Mouse (Mus musculus): ENCODE data around the gene Trnau1ap. TPM values are rescaled to one million over a fixed set of nuclear protein-coding genes. Genes with fewer than 3 reads are reported as not detected.
A peak's percentile ranks its signal among the peaks of the same experiment; 100 is the strongest.
"Not testable (repeated sequence)": the region's sequence is repeated elsewhere in the genome, so short reads cannot be mapped to it uniquely, and the experiment has no call there.

The Trnau1ap gene
- polyA plus RNA-seq, 1 experiment = 29.6 TPM

DNA sequence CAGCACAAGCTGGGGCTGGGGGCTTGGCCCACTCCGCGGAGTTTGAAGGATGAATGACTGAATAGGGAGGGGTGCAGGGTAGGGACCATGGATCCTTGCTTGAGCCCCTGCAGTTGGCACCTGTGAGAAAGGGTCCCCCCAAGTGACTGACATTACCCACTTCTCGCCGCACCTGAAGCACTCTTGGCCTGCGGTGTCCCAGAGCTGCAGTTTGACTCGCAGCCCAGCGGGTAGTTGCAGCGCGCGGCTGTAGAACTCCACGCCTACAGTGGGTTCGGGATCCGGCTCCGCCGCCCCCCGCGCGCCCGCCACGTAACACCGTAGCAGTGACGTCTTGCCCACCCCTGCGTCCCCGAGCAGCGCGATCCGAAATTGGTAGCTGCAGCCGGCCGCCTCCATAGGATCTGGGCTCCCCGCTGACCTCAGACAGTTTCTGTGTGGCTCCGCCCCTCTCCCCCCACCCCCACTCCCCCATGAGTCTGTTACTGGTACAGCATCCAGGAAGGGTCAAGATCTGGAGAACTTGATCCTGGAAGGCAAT lies 26.3 kb downstream of the Trnau1ap start, which contains the start of gene Rab42:
TSS of gene Rab42 (minus strand) at position 447 of the 541 bp plus-strand sequence.
- no peak for TF ChIP-seq CTCF (IDR thresholded peaks at IDR 0.05; ENCODE audit: borderline replicate concordance, insufficient read depth, low read length)
- peak; percentile 60; the same call in 1 of the 2 replicates for TF ChIP-seq POLR2A (IDR thresholded peaks at IDR 0.05; ENCODE audit: low read depth, low read length)
- Histone ChIP-seq H3K4me3 (ENCODE audit: insufficient read depth, low read length) (peak within 1 kb of the TSS; percentile 30), H3K27ac (ENCODE audit: insufficient read depth, low read length) (no peak within 1 kb of the TSS), H3K4me1 (ENCODE audit: control insufficient read depth, insufficient read depth, low read length) (no peaks in the 10 kb centered on the region)

DNA sequence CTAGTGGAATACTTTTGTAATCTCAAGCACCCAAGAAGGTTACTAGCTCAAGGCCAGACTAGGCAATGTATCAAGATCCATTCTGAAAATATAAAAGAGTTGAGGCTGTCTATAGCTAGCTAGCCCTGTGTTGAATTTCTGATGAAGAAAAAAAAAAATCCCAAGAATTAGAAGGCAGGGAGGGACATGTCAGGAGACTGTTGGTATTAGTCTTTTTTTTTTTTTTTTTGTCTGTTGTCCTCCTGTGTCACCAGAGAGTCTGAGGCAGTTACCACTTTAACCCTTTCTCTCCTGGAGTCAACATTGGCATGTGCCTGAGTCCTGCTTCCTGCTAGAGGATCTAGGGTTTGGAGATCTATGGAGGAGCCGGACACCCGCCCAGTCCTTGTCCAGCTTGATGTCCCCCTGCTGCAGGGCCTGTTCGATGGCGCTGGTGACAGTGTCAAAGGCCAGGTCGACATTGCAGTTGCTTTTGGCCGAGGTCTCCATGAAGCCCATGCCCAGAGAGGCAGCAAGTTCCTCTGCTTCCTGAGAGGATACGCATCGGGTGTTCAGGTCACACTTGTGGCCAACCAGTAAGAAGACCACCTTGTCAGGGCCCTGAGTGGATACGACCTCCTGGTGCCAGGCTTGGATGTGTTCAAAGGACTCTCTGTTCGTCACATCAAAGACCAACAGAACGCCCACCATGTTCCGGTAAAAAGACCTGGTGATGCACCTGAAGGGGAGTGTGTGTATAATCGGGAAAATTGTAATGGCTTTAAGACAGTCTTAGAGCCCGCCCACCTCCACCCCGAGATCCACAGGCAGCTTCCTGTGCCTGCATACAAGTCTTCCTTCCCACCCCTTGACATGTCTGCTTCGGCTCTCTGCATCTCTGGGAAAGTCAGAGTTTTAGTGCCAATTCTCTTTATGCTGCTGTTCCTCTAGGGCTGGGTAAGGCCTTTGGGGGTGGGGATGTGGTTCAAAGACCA lies 27.1 kb downstream of the Trnau1ap start:
- Histone ChIP-seq H3K4me1 (ENCODE audit: control insufficient read depth, insufficient read depth, low read length) (no peaks in the 10 kb centered on the region), H3K4me3 (ENCODE audit: insufficient read depth, low read length) (peak overlapping the region; percentile 30), H3K27ac (ENCODE audit: insufficient read depth, low read length) (no peak overlapping the region)
- TF ChIP-seq POLR2A (IDR thresholded peaks at IDR 0.05; ENCODE audit: low read depth, low read length) (0 out of 2 replicates have a peak, but pooled peaks have one; percentile 32), CTCF (IDR thresholded peaks at IDR 0.05; ENCODE audit: borderline replicate concordance, insufficient read depth, low read length) (no peak)

- Histone ChIP-seq H3K4me1 (ENCODE audit: control insufficient read depth, insufficient read depth, low read length) (no peaks in the 10 kb centered on the region), H3K4me3 (ENCODE audit: insufficient read depth, low read length) (no peak overlapping the region), H3K27ac (ENCODE audit: insufficient read depth, low read length) (no peak overlapping the region)
- no peak for TF ChIP-seq CTCF (IDR thresholded peaks at IDR 0.05; ENCODE audit: borderline replicate concordance, insufficient read depth, low read length)
- TF ChIP-seq POLR2A (IDR thresholded peaks at IDR 0.05; ENCODE audit: low read depth, low read length) = no peak
Measured at GRCm38 (mm10) chr4:132301486-132301885, 27.9 kb downstream of the Trnau1ap start.

- no peak for TF ChIP-seq POLR2A (IDR thresholded peaks at IDR 0.05; ENCODE audit: low read depth, low read length)
- no peak for TF ChIP-seq CTCF (IDR thresholded peaks at IDR 0.05; ENCODE audit: borderline replicate concordance, insufficient read depth, low read length)
- Histone ChIP-seq H3K4me1 (ENCODE audit: control insufficient read depth, insufficient read depth, low read length) (no peaks in the 10 kb centered on the region), H3K4me3 (ENCODE audit: insufficient read depth, low read length) (no peak overlapping the region), H3K27ac (ENCODE audit: insufficient read depth, low read length) (no peak overlapping the region)
Measured at GRCm38 (mm10) chr4:132299849-132300248, 29.5 kb downstream of the Trnau1ap start.

DNA sequence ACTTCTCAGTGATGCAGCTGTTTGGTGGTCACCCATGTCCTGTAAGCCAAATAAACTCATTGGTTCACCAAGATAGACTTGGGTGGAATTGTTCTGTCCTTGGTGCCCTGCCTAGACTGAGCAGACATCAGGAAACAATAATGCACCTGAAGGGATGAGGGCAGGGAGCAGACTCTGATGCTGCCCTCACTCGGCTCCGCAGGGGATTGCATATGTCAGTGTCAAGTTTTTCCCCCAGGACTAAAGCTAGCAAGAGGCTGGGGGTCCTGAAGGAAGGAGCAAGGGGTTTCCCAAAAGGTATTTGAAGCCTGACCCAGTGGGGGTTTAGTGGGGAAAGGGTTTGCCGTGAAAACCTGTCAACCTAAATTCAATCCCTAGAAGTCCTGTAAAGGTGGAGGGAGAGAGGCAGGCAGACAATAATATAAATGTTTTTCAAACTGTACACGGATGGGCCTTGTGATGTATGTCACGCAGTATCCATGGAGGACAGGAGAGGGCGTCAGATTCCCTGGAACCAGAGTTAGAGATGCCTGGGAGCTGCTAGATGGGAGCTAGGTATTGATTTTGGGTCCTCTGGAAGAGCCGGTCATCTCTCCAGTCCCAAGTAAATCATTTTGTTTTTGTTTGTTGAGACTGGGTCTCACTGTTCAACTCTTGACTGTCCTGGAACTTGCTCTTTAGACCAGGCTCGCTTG lies 33.5 kb downstream of the Trnau1ap start:
- Histone ChIP-seq H3K4me3 (ENCODE audit: insufficient read depth, low read length) (no peak overlapping the region), H3K4me1 (ENCODE audit: control insufficient read depth, insufficient read depth, low read length) (no peaks in the 10 kb centered on the region), H3K27ac (ENCODE audit: insufficient read depth, low read length) (no peak overlapping the region)
- TF ChIP-seq POLR2A (IDR thresholded peaks at IDR 0.05; ENCODE audit: low read depth, low read length) (no peak), CTCF (IDR thresholded peaks at IDR 0.05; ENCODE audit: borderline replicate concordance, insufficient read depth, low read length) (0 out of 2 replicates have a peak, but pooled peaks have one; percentile 4)

DNA sequence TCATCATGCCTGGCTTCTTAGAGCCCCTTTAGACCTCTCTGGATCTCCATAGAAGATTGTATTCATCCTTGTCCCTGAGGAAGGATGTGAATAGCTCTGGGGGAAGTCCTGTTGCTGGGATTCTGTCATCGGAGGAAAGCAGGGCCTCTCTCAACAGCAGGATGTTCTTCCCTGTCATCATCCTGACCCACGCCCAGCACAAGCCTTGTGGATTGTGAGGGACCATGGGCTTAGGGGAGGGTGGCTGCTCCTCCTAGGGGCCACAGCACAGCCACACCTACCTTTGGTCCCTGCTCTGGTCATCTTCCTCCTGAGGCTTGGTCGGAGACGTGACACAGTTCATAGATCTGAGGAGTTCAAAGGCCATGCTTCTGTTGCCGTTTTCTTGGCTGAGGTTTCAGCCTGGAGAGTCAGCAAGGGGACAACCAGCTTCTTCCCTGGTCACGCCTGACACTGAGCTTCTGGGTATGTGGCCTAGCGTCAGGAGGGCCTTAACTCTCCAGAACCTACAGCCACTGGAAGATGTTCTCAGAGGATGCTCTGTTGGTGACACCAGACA lies 35.6 kb downstream of the Trnau1ap start:
- no peak overlapping the region for H3K4me3 ChIP-seq (ENCODE audit: insufficient read depth, low read length)
- no peaks in the 10 kb centered on the region for H3K4me1 ChIP-seq (ENCODE audit: control insufficient read depth, insufficient read depth, low read length)
- TF ChIP-seq CTCF (IDR thresholded peaks at IDR 0.05; ENCODE audit: borderline replicate concordance, insufficient read depth, low read length) (no peak), POLR2A (IDR thresholded peaks at IDR 0.05; ENCODE audit: low read depth, low read length) (no peak)
- no peak overlapping the region for H3K27ac ChIP-seq (ENCODE audit: insufficient read depth, low read length)

DNA sequence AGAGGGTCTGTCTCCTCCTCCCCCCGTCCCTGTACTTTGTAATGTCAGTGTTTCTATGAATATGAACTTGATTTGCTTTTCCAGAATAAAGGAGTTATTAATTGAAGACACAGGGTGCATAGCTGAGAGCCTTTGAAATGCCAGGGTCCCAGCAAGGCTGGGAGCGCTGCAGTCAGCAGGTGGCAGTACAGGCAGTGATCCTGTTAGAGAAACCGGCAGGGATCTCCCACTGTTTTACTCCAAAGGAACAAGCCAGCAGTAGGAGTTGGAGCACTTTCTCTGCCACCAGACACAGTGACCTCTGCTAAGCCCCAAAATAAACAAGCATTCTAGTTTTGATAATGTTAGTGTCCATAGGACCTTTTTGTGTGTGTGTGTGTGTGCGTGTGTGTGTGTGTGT lies 36.4 kb downstream of the Trnau1ap start:
- H3K4me3 ChIP-seq (ENCODE audit: insufficient read depth, low read length) = no peak overlapping the region
- TF ChIP-seq POLR2A (IDR thresholded peaks at IDR 0.05; ENCODE audit: low read depth, low read length) (no peak), CTCF (IDR thresholded peaks at IDR 0.05; ENCODE audit: borderline replicate concordance, insufficient read depth, low read length) (peak; percentile 54; the same call in 1 of the 2 replicates)
- H3K4me1 ChIP-seq (ENCODE audit: control insufficient read depth, insufficient read depth, low read length) = no peaks in the 10 kb centered on the region
- no peak overlapping the region for H3K27ac ChIP-seq (ENCODE audit: insufficient read depth, low read length)

- no peak for TF ChIP-seq POLR2A (IDR thresholded peaks at IDR 0.05; ENCODE audit: low read depth, low read length)
- TF ChIP-seq CTCF (IDR thresholded peaks at IDR 0.05; ENCODE audit: borderline replicate concordance, insufficient read depth, low read length) = peak; percentile 53; the same call in 1 of the 2 replicates
- H3K4me3 ChIP-seq (ENCODE audit: insufficient read depth, low read length) = no peak overlapping the region
- no peaks in the 10 kb centered on the region for H3K4me1 ChIP-seq (ENCODE audit: control insufficient read depth, insufficient read depth, low read length)
- no peak overlapping the region for H3K27ac ChIP-seq (ENCODE audit: insufficient read depth, low read length)
Measured at GRCm38 (mm10) chr4:132291624-132292335, 37.6 kb downstream of the Trnau1ap start.

- TF ChIP-seq CTCF (IDR thresholded peaks at IDR 0.05; ENCODE audit: borderline replicate concordance, insufficient read depth, low read length) (no peak), POLR2A (IDR thresholded peaks at IDR 0.05; ENCODE audit: low read depth, low read length) (no peak)
- Histone ChIP-seq H3K4me3 (ENCODE audit: insufficient read depth, low read length) (no peak overlapping the region), H3K4me1 (ENCODE audit: control insufficient read depth, insufficient read depth, low read length) (no peaks in the 10 kb centered on the region), H3K27ac (ENCODE audit: insufficient read depth, low read length) (no peak overlapping the region)
Measured at GRCm38 (mm10) chr4:132291056-132291455, 38.3 kb downstream of the Trnau1ap start.

- not testable (repeated sequence) for H3K4me1 ChIP-seq (ENCODE audit: control insufficient read depth, insufficient read depth, low read length); H3K4me3 ChIP-seq (ENCODE audit: insufficient read depth, low read length); H3K27ac ChIP-seq (ENCODE audit: insufficient read depth, low read length)
Measured at GRCm38 (mm10) chr4:132288840-132289239, 40.5 kb downstream of the Trnau1ap start.
